Mouse (Mus musculus) adrenal gland, postnatal 10 days (tissue): ENCODE measurements around the gene Iqsec1. TPM values are rescaled to one million over a fixed set of nuclear protein-coding genes. Genes with fewer than 3 reads are reported as not detected.

Experiments
- DNase-seq: peaks from one replicate; pipeline ENCODE4 v3.0.0; 2021; ENCODE audit warnings: mixed read lengths
- total RNA-seq, 2 experiments: library from RNA; stranded (reverse); gene quantifications; 2 replicates each; pipeline ENCODE4 v1.2.3; 2021

Iqsec1 gene
- total RNA-seq, 2 experiments from 2014 or later = 82.0 to 90.7 TPM

DNA sequence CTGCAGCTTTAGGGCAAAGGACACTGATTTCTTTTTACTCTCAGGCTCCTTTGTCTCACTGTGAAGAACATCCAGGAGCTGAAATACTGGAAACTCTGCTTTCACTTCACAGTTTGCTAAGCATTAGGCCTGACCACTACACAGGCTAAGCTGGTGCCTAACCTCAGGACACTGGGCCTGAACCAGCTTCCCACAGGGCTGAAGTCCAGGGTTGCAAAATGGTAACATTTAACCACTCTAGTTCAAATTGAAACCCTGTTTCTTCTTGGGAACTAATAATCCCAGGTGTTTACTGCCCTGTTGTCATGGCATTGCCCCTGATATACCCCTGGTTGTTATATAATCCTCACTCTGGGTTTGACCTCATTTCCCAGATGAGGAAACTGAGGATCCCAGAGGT lies 234.8 kb downstream of the Iqsec1 start:
- no peak for DNase-seq

DNA sequence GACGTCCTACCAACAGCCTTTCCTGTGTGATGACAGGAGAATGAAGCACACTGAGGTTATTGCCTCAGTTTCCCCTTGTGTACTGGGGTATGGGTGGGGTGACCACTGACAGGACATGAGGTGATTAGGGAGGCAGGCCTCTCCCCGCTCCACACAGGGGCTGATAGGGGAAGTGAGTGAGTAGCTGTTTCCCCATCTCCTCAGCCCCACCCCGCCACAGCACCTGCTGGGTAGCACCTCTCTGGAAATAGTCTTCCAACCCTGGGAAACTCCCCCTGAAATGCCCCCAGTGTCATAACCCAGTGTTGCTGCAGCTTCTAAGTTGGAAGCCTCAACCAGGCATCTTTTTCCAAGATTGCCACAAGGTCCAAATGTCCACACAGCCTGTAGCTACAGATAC lies 236.9 kb downstream of the Iqsec1 start:
- DNase-seq = no peak

DNA sequence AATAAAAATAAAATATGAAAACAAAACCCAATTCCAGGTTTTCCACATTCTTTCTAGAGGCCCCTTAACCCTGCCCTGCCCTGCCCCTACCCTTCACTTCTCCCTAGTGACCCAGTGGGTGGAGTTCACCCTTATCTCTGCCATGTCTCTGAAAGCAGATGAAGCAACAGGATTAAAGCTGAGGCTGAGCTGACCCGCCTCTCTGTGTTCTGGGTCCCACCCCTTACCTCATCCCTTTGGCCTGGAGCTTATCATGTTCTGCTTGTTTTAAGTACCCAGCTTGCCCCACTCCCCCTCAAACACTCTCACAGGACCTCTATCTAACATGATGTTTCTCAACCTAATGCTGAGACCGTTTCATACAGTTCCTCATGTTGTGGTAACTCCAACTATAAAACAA lies 238.4 kb downstream of the Iqsec1 start:
- no peak for DNase-seq

GRCm38 (mm10) chr6:90749414-90749937 lies 239.0 kb downstream of the Iqsec1 start:
- no peak for DNase-seq

- no peak for DNase-seq
These were observed 239.5 kb downstream of the Iqsec1 start for GRCm38 (mm10) chr6:90748976-90749375.

DNA sequence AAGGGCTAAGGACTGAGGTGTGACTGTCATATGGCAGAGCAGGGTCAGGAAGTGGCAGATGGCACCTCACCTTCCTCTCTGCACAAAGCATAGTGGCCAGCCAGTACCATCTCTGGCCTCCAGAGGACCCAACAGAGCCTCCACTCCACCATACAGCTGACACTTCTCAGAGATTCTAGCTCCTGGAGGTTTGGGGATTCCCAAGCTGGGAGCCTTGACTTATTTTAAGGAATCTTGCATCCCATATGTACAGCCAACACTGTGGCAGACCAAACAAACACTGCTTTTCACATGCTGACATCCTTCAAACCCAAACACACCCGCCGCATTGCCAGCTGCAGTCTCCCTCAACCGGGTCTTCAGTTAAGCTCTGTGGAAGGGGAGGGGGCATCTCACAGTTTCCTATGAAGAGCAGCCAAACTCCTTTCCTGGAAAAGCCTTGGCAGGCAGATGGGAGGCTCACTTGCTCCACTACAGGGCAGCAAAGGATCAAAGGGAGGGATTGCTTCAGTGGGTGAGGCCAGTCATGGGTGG lies 242.1 kb downstream of the Iqsec1 start:
- DNase-seq = no peak

- no peak for DNase-seq
These were observed 242.9 kb downstream of the Iqsec1 start for GRCm38 (mm10) chr6:90745401-90746198.

DNA sequence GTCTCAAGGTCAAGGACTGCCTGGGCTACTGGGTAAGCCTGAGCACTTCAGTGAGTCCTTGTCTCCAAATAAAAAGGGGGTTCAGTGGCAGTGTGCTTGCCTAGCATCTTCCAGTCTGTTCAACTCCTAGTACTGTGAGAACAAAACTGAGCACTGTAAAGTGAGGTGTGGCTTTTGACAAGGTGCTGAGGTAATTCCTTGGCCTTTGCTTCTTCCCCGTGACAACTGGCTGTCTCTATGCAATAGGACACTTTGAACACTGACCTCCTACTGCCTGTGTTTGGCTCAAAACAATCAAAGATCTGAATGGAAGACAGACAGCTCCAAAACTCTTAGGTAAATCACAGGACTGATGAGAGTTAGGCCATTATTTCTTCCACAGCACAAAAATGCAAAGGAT lies 246.0 kb downstream of the Iqsec1 start:
- no peak for DNase-seq

DNA sequence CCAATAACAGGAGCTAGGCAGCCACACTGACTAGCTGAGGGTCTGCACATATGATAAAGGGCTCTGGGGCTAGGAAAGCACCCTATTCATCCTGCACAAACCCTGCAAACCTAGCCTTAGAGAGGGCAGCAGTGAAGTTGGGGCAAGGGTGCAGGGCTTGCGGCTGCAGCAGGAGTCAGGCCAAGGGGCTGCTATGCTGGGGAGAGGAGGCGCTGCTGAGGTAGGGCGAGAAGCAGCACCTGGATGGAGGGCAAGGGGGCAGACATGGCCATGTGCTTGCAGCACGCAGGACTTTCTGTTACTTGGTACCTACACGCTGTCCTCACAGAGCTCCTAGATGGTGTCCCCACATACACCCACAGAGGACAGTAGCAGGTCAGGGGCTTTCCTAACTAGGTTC lies 246.8 kb downstream of the Iqsec1 start:
- DNase-seq = no peak

GRCm38 (mm10) chr6:90741056-90741420 lies 247.4 kb downstream of the Iqsec1 start:
- no peak for DNase-seq

DNA sequence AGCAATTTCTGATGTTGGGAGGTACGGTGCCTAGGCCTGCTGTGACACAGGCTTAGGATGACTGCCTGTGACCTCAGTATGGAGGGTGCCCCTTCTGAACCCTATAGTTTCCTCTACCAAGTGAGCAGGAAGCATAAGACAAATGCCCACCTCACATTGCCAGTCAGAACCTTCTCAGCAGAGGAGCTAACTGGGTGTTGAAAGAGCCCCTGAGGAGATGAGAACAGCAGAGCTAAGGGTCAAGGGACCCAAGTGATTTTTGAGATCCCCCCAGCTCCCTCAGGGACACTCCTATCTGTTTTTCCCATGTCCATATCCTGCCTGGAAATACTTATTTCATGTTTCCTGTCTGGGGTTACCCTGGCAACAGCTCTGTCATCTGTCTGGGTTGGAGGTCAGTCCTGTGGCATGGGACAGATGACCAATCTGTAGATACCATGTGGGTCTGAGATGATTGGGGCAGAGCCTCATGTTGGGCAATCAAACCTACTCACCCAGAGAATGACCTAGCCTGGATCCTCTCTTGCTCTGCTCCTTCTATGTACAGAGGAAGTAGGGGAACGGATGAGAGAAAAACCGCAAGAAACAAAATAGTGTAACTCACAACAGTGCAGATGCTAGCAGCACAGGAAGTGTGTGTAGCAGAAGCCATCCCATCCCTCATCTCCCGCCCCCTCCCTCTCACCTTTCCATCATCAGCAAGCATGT lies 248.0 kb downstream of the Iqsec1 start:
- no peak for DNase-seq

DNA sequence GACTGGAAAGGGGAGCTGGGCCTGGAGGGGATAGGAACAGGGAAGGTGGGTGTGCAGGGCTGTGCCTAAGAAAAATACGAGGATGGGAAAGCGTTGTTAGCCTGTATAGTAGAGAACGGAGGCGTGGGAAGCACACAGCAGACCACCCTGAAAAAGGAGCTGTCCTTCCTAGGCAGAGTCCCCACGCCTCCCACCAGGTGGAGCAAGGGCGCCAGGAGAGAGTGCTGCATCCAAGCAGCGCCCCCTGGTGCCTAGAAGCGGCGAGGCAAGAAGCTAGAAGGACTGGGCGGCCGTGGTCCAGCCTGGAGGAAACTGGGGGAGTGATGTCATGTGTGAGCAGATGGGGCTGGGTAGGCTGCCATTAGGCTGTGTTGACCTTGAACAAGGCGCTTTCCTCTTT lies 251.1 kb downstream of the Iqsec1 start:
- DNase-seq = peak; percentile 96

DNA sequence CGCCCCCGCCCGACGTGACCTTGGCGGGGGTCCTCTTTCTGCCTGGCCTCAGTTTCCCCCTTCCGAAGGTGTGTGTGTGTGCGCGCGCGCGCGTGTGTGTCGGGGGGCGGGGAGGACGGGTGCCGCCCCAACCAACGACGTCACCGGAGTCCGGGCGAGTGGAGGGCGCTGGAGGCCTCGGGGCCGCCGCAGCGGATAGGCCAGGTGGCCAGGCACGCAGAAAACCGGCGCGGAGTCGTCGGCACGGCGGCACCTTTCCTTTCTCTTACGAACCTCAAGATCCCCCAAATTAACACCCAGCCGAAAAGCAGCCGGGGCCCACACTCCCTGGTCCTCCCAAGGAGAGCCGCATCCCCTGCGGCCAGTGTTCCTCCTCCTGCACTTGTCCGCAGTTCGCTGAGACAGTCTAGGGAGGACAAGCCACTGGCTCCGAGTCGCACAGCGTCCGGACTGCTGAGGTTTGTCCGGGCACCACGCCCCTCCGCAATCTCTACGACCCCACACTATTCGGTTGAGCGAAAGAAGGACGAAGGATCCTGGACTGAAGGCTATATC lies 251.7 kb downstream of the Iqsec1 start:
- DNase-seq = peak; percentile 83

GRCm38 (mm10) chr6:90736074-90736672 lies 252.3 kb downstream of the Iqsec1 start:
- DNase-seq = peak; percentile 73

GRCm38 (mm10) chr6:90735396-90736036 lies 253.0 kb downstream of the Iqsec1 start:
- DNase-seq = no peak

GRCm38 (mm10) chr6:90734806-90735205 lies 253.7 kb downstream of the Iqsec1 start:
- DNase-seq = peak; percentile 23

DNA sequence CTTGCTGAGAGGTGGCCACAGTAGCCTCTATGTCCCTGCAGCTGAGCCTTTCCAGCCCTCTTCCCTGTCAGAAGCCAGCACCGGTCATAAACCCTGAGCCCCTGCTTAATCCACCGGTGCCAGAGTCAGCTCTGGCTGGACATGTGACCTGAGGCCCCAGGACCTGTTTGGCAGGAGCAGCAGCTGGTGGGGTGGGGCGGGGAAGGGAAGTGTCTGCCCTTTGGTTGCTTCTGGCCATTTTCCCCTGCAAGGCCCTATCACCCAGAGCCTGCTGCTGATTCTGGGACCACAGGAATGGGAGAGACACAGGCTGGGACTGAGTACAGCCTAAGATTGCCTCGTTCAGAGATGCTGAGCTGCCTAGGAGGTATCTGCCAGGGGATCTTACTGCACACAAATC lies 257.2 kb downstream of the Iqsec1 start:
- DNase-seq = peak; percentile 39

DNA sequence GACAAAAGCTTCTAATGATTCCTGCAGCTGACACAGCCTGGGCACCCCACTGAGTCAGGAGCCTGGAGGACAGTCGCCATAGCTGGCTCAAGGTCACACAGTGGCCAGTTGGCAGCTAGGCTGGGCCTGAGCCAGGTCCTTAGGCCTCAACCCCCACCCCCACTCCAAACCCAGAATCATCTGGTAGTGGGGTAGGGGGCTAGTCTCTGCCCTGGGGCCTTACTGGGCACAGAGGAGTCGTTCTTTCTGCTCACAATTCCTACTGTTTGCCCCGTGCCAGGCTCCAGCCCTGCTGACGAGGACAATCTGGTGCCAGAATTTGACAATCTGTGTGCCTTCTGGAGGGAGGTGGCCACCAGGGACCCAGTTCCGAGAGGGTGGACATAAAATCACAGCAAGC lies 258.7 kb downstream of the Iqsec1 start:
- peak; percentile 43 for DNase-seq

GRCm38 (mm10) chr6:90728491-90728931 lies 260.0 kb downstream of the Iqsec1 start:
- DNase-seq = peak; percentile 93

- DNase-seq = no peak
These were observed 260.7 kb downstream of the Iqsec1 start for GRCm38 (mm10) chr6:90727826-90728225.

- DNase-seq = no peak
These were observed 261.8 kb downstream of the Iqsec1 start for GRCm38 (mm10) chr6:90726711-90727122.

DNA sequence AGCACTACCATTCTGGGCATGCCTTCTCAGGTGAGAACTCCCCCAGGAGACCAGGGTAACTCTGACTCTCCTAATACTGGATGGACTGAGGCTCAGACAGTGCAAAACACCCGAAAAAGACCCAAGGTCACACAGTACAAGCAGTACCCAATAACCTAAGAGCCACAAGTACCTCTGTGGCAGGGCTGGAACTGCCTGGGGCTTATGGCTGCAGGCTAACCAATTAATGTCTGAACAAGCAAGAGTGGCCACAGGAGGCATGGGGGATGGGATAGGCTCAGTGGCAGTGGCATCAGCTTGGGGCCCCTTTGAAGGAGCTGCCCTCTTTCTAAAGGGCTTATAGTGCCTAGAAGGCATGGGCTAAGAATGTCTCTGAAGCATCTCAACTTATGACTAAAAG lies 263.0 kb downstream of the Iqsec1 start:
- no peak for DNase-seq
